Mouse (Mus musculus) CH12.LX (cell line): Measurements from ENCODE around the gene Cmpk2.

ENCODE experiments used
- CTCF ChIP-seq, 2 experiments: IDR thresholded peaks in 1 of 2; conservative IDR thresholded peaks in 1 of 2; 2 replicates each; pipeline ENCODE4 v1.5.1; 2011 to 2012; ENCODE audit warnings: low read depth in 2 of 2, low read length in 2 of 2, improper control_type of control experiment in 1 of 2, inconsistent platforms in 1 of 2, mild to moderate bottlenecking in 1 of 2, moderate library complexity in 1 of 2
- EP300 ChIP-seq: IDR thresholded peaks from 2 replicates; pipeline ENCODE4 v1.6.1; 2011; ENCODE audit warnings: low read length, improper control_type of control experiment
- ETS1 ChIP-seq: conservative IDR thresholded peaks from 2 replicates; pipeline ENCODE4 v1.6.1; 2012; ENCODE audit warnings: low read depth, mild to moderate bottlenecking, inconsistent platforms, low read length, improper control_type of control experiment, moderate library complexity
- MAFK ChIP-seq: IDR thresholded peaks from 2 replicates; pipeline ENCODE4 v1.6.1; 2011; ENCODE audit warnings: low read length, improper control_type of control experiment; ENCODE audit not compliant: insufficient replicate concordance
- MYC ChIP-seq: IDR thresholded peaks from 2 replicates; pipeline ENCODE4 v1.6.1; 2011; ENCODE audit warnings: low read depth, mild to moderate bottlenecking, improper control_type of control experiment, low read length
- NRF1 ChIP-seq: IDR thresholded peaks from 2 replicates; pipeline ENCODE4 v1.6.1; 2014; ENCODE audit warnings: low read depth, mild to moderate bottlenecking, inconsistent platforms, low read length, improper control_type of control experiment, moderate library complexity
- POLR2A ChIP-seq: IDR thresholded peaks from 2 replicates; pipeline ENCODE4 v1.6.1; 2011; ENCODE audit warnings: low read depth, mild to moderate bottlenecking, improper control_type of control experiment, low read length
- POLR2AphosphoS2 ChIP-seq: IDR thresholded peaks from 2 replicates; pipeline ENCODE4 v1.6.1; 2011; ENCODE audit warnings: low read depth, low read length, improper control_type of control experiment
- ZKSCAN1 ChIP-seq: IDR thresholded peaks from 2 replicates; pipeline ENCODE4 v1.6.1; 2012; ENCODE audit warnings: low read depth, inconsistent platforms, low read length, improper control_type of control experiment, borderline replicate concordance
- ZMIZ1 ChIP-seq: IDR thresholded peaks from 2 replicates; pipeline ENCODE4 v1.6.1; 2012; ENCODE audit warnings: low read depth, mild to moderate bottlenecking, inconsistent platforms, low read length, improper control_type of control experiment

DNA sequence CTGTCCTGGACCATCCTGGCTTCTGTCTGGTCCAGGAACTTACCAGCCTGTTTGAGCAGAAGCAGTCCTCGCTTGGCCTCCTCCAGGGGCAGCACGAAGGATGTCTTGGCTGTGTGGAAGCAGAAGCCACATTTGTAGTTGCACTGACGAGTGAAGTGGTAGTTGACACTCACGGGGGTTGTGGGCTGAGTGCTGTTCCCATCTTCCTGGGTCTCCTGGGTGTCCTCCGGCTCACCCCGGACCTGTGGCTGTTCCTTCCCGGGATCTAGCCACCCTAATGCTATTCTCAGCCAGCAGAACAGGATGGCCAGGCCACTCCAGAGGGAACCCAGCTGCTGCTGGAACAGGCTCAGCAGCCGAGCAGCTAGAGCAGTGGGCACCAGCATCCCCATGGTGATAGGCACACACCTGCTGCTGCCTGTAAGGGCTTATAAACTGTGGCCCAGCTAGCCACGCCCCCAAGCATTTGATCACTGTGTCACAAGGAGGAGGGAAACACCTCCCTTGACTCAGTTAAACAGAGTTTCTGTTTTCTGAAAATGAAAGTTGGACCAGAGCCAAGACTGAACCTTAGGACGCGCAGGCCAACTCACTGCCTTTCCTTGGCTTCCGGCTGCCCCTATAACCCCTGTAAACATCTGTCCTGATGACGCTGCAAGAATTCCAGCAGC is 12.8 kb upstream of the Cmpk2 start, which contains the start of gene Rsad2:
- TF ChIP-seq MYC: no peak
- no peak for TF ChIP-seq ZMIZ1
- TF ChIP-seq NRF1: no peak
- no peak for TF ChIP-seq CTCF (conservative IDR thresholded peaks at IDR 0.05 in 1 of 2, IDR thresholded peaks at IDR 0.05 in 1 of 2; ENCODE audit: low read depth in 2 of 2, low read length in 2 of 2)
- TF ChIP-seq POLR2AphosphoS2: no peak
- TF ChIP-seq EP300: no peak
- TF ChIP-seq MAFK: no peak
- no peak for TF ChIP-seq ETS1
- TF ChIP-seq POLR2A: no peak
- TF ChIP-seq ZKSCAN1: no peak
